Mouse (Mus musculus): ENCODE results near the gene Hps1.

GRCm38 (mm10) chr19:42739734-42740133, 40.0 kb downstream of the Hps1 start:
- TF ChIP-seq CTCF (IDR thresholded peaks at IDR 0.05; ENCODE audit: borderline replicate concordance, extremely low read depth, insufficient read depth, insufficient read length) (no peak), POLR2A (IDR thresholded peaks at IDR 0.05; ENCODE audit: borderline replicate concordance, extremely low read depth, insufficient read depth, insufficient read length, poor library complexity, severe bottlenecking) (no peak)

All from brain, embryonic 14.5 days (tissue).